Mouse (Mus musculus): ENCODE measurements around the gene AI837181. TPM values are rescaled to one million over a fixed set of nuclear protein-coding genes. Genes with fewer than 3 reads are reported as not detected.
"Not testable (repeated sequence)": the region's sequence is repeated elsewhere in the genome, so short reads cannot be mapped to it uniquely, and the experiment has no call there.

Gene AI837181
- total RNA-seq, 2 experiments from 2014 or later, result 61.9 to 70.7 TPM

DNA sequence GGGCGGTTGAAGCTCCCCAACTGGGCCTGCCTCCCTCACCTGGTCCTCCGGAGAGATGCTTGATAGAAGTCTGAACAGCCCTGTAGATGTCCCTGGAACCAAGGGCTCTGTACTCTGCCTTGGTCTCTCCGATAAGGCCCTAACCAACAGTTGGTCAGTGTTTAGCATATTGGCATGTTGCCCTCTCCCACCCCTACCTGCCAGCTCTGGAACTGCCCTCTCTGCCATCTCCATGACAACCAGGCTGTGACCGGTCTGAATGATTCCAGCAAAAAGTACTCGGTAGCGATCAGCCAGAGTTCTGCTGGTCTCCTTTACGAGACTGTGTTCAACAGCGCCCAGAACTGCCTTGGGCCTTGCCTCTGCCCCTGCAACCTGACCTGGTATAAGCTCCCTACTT, 22.7 kb upstream of the AI837181 start, which contains the start of gene Tsga10ip:
TSS of gene Tsga10ip (minus strand) at position 234 of the 400 bp plus-strand sequence.
- TF ChIP-seq CTCF (conservative IDR thresholded peaks at IDR 0.05), result no peak
- DNase-seq (ENCODE audit: low spot score in 2 of 2), result no peak
- no peak within 1 kb of the TSS for H3K27ac ChIP-seq

GRCm38 (mm10) chr19:5405924-5406323, 19.0 kb upstream of the AI837181 start:
- TF ChIP-seq CTCF (conservative IDR thresholded peaks at IDR 0.05), result no peak
- H3K27ac ChIP-seq, result peak overlapping the region; percentile 55; the same call in 1 of the 2 replicates
- H3K4me3 ChIP-seq, result peak overlapping the region; percentile 33; the same call in 1 of the 2 replicates
- DNase-seq (ENCODE audit: low spot score in 2 of 2), result no peak

More for the DNA sequence above, 22.7 kb upstream of the AI837181 start, which contains the start of gene Tsga10ip:
- no peak within 1 kb of the TSS for H3K4me3 ChIP-seq

DNA sequence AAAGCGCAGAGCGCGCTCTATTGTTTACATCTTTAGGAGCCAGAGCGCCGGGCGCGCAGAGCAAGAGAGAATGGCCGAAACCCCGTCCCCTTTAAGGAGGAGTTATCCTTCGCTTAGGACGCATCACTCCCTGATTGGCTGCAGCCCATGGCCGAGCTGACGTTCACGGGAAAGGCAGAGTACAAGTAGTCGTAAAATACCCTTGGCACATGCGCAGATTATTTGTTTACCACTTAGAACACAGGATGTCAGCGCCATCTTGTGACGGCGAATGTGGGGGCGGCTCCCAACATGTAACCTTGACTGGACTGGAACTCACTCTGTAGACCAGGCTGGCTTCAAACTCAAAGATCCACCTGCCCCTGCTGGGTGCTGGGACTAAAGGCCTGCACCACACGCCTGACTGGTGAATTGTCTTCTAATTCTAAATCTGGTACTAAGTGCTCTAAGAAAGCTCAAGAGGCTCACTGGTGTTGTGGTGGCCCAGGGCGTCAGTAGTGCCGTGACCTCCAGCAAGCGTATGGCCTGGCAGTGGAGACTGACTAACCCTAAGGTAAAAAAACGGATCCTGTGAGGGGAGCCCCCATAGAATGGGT, 18.3 kb upstream of the AI837181 start:
- Histone ChIP-seq H3K27ac (peak overlapping the region; percentile 95), H3K4me3 (peak overlapping the region; percentile 54)
- DNase-seq (ENCODE audit: low spot score in 2 of 2), result not testable (repeated sequence)

GRCm38 (mm10) chr19:5407133-5407532, 17.8 kb upstream of the AI837181 start:
- H3K27ac ChIP-seq, result peak overlapping the region; percentile 95
- DNase-seq (ENCODE audit: low spot score in 2 of 2), result no peak
- peak; percentile 71 for TF ChIP-seq CTCF (conservative IDR thresholded peaks at IDR 0.05)
- H3K4me3 ChIP-seq, result peak overlapping the region; percentile 54

DNA sequence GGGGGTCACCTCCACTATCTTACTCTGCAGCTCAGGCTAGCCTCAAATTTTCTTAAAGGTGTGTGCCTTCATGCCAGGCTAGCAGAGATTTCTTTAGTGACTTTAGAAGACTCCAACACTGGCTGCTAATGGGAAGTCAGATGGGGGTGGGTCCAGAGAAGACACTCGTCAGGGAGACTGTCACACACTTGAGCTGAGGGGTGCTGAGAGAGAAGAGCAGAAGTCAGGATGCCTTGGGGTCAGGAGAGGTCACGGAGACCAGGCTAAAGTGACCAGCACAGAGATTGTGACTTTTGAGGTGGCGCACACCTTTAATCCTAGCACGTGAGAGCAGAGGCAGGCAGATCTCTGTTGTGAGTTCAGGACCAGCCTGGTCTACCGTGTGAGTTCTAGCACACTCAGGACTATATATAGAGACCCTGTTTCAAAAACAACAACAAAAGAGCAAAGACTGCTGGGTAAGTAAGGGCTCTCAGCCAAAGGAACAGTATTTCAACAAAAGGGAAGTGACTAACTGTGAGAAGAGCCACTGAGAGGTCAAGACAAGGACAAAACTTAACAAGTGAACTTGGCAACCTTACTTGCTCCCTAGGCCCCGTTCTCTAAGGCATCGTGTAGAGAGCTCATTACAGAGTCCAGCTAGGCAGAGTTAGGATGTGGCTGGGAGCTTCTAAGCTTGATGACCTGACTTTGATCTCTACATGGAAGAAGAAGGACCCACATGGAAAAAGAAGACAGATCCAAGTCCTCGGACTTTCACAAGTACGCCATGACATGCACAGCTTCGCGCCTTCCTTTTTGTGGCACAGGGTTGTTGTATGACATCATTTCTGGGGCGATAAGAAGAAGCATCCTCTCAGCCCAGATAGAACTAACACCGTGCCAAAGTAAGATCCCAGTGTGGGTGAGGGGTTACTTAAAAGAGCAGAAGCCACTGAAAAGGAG, 16.6 kb upstream of the AI837181 start:
- Histone ChIP-seq H3K4me3 (no peak overlapping the region), H3K27ac (peak overlapping the region; percentile 48; the same call in 1 of the 2 replicates)
- no peak for TF ChIP-seq CTCF (conservative IDR thresholded peaks at IDR 0.05)
- no peak for DNase-seq (ENCODE audit: low spot score in 2 of 2)

DNA sequence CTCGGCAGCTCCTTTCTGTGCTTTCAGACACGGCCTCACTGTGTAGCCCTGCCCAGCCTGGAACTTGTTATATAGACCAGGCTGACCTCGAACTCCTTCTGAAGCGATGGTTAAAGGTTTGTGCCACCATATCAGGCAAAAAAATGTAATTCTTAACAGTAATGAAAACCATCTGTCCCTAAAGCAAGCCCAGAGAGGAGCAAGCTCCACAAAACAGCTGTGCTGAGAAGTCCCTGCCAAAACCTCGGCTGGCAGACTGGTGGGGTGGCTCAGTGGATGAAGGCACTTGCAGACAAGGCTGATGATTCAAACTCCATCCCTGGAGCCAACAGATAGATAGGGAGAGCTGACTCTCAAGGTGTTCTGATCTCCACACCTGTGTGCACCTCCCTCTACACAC, 15.9 kb upstream of the AI837181 start:
- Histone ChIP-seq H3K27ac (peak overlapping the region; percentile 48; the same call in 1 of the 2 replicates), H3K4me3 (no peak overlapping the region)
- no peak for TF ChIP-seq CTCF (conservative IDR thresholded peaks at IDR 0.05)
- no peak for DNase-seq (ENCODE audit: low spot score in 2 of 2)

DNA sequence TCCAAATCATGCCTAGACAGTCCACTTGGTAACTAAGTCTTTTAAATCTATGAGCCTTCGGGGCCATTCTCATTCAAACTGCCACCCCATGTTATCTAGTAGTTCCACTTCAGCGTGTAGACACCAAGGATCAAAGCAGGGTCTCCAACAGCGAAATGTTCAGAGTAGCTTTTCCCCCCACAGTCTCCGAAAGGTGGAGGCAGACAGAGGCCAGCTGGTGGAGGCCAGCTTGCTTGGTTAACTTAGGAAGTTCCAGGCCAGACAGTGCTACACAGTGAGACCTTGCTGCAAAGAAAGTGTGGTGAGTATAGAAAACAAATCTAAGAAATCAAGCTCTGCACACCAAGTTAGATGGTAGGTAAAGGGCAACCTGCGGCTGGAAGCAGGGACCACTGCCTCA, 14.3 kb upstream of the AI837181 start:
- no peak for DNase-seq (ENCODE audit: low spot score in 2 of 2)

GRCm38 (mm10) chr19:5411961-5412360, 13.0 kb upstream of the AI837181 start:
- no peak overlapping the region for H3K4me3 ChIP-seq
- TF ChIP-seq CTCF (conservative IDR thresholded peaks at IDR 0.05), result no peak
- no peak for DNase-seq (ENCODE audit: low spot score in 2 of 2)
- H3K27ac ChIP-seq, result no peak overlapping the region

More for the DNA sequence above, 14.3 kb upstream of the AI837181 start:
- no peak for TF ChIP-seq CTCF (conservative IDR thresholded peaks at IDR 0.05)
- no peak overlapping the region for H3K4me3 ChIP-seq
- H3K27ac ChIP-seq, result no peak overlapping the region

DNA sequence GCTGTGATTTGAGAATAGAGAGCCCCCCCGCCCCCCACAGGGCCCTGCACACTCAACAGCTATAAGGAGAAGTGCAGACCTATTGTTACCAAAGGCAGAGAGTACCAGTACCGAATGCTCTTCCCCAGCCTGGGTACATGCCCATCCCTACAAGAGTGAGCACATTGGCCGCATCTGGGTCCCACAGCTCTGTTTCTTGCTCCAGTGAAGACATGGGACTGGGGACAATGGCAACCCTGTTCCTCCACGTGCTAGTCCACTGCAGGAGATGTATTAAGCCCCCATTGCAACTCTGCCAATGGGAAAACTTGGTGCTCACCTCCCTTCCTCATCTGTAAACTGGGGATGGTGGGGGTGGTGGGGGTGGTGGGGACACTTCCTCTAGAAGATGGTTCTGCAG, 11.1 kb upstream of the AI837181 start:
- Histone ChIP-seq H3K27ac (peak overlapping the region; percentile 76), H3K4me3 (no peak overlapping the region)
- no peak for TF ChIP-seq CTCF (conservative IDR thresholded peaks at IDR 0.05)
- no peak for DNase-seq (ENCODE audit: low spot score in 2 of 2)

GRCm38 (mm10) chr19:5414534-5414957, 10.4 kb upstream of the AI837181 start:
- TF ChIP-seq CTCF (conservative IDR thresholded peaks at IDR 0.05), result no peak
- H3K4me3 ChIP-seq, result no peak overlapping the region
- no peak for DNase-seq (ENCODE audit: low spot score in 2 of 2)
- H3K27ac ChIP-seq, result peak overlapping the region; percentile 76

DNA sequence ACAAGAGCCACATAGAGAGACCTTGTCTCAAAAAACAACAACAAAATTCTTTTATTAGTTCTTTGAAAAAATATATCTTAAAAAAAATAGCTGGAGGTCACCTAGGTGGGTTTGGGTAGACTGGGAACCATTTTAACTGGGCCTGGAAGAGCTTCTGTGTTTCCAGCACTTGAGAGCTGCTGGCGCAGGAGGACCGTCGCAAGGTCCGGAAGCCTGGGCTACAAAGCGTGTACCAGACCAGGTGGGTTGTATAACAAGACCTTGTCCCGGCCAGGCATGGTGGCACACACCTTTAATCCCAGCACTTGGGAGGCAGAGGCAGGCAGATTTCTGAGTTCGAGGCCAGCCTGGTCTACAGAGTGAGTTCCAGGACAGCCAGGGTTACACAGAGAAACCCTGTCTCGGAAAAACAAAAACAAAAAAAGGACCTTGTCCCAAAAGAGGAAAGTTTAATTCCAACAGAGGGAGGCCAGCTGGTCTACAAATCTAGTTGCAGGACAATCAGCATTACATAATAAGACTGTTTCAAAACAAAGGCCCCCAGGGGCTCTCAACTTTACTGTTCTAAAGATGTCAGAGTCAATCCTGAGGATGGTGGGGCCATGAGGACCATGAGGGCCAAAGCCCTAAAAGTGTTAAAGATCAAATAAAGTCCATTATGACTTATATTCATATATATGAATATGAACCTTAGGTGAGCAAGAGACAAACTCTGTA, 6.0 kb upstream of the AI837181 start:
- no peak overlapping the region for H3K27ac ChIP-seq
- TF ChIP-seq CTCF (conservative IDR thresholded peaks at IDR 0.05), result no peak
- DNase-seq (ENCODE audit: low spot score in 2 of 2), result no peak

GRCm38 (mm10) chr19:5419630-5420029, 5.3 kb upstream of the AI837181 start:
- Histone ChIP-seq H3K4me3 (no peak overlapping the region), H3K27ac (no peak overlapping the region)
- no peak for TF ChIP-seq CTCF (conservative IDR thresholded peaks at IDR 0.05)
- no peak for DNase-seq (ENCODE audit: low spot score in 2 of 2)

More for the DNA sequence above, 6.0 kb upstream of the AI837181 start:
- H3K4me3 ChIP-seq, result no peak overlapping the region

DNA sequence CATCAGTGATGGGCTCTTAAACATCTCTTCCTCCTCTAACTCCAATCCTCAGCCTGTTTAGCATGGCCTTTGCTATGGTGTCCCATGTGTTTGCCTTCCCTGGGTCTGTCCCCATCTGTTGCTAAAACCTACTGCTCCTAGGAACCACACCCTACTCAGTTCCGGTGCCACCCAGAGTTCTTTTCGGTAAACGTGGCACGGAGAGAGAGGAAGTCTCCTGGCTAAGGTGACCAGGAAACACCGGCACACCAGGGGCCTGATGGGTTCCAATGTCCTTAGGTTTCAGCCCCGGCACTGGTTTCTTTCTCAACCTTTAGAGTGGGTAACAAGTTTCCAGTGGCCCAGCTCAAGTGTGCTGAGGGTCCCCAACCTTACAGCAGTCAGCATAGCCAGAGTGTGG, 4.4 kb upstream of the AI837181 start:
- no peak for DNase-seq (ENCODE audit: low spot score in 2 of 2)
- H3K27ac ChIP-seq, result no peak overlapping the region
- no peak for TF ChIP-seq CTCF (conservative IDR thresholded peaks at IDR 0.05)
- H3K4me3 ChIP-seq, result no peak overlapping the region
